Mouse (Mus musculus) embryonic facial prominence, embryonic 14.5 days (tissue): ENCODE results near the gene Olfr1264. TPM values are rescaled to one million over a fixed set of nuclear protein-coding genes. Genes with fewer than 3 reads are reported as not detected.

Experiments
- polyA plus RNA-seq: library from polyadenylated mRNA; unstranded; fragments of >200 nt; fragmentation: Nextera tagmentation; extraction: Ambion mirVana; gene quantifications from 2 replicates; pipeline ENCODE4 v1.2.1, GENCODE M21; 2014

The Olfr1264 gene
- polyA plus RNA-seq, 1 experiment from 2014 or later = 0.40 TPM

Other genes starting within 250 kb of the Olfr1264 start
- not detected in 2 replicates for gene Olfr1254, start 232.0 kb downstream of the Olfr1264 start, polyA plus RNA-seq
- not detected in 2 replicates for gene Olfr1255, start 213.5 kb downstream of the Olfr1264 start, polyA plus RNA-seq
- not detected in 2 replicates for gene Olfr1256, start 184.0 kb downstream of the Olfr1264 start, polyA plus RNA-seq
- gene Olfr48, start 177.4 kb downstream of the Olfr1264 start, polyA plus RNA-seq = not detected in 2 replicates
- gene Olfr1257, start 147.1 kb downstream of the Olfr1264 start, polyA plus RNA-seq = not detected in 2 replicates
- gene Olfr1258, start 98.3 kb downstream of the Olfr1264 start, polyA plus RNA-seq = 0.03 and 0.14 TPM in 2 replicates
- not detected in 2 replicates for gene Olfr1259, start 76.9 kb downstream of the Olfr1264 start, polyA plus RNA-seq
- 0.10 and 0.33 TPM in 2 replicates for gene Olfr1260, start 51.2 kb downstream of the Olfr1264 start, polyA plus RNA-seq
- gene Olfr1261, start 34.4 kb downstream of the Olfr1264 start, polyA plus RNA-seq = not detected in 2 replicates
- not detected in 2 replicates for gene Olfr1262, start 25.4 kb downstream of the Olfr1264 start, polyA plus RNA-seq
- gene Olfr1263, start 13.4 kb downstream of the Olfr1264 start, polyA plus RNA-seq = not detected in 2 replicates
- not detected in 2 replicates for gene Olfr1265, start 9.8 kb upstream of the Olfr1264 start, polyA plus RNA-seq
- 0.08 TPM in 1 of 2 replicates, not detected in the other for gene Olfr140, start 38.0 kb upstream of the Olfr1264 start, polyA plus RNA-seq
- gene Olfr1269, start 95.8 kb upstream of the Olfr1264 start, polyA plus RNA-seq = not detected in 2 replicates
- gene Olfr32, start 116.7 kb upstream of the Olfr1264 start, polyA plus RNA-seq = 0.20 and 0.45 TPM in 2 replicates
- gene Olfr1270, start 127.5 kb upstream of the Olfr1264 start, polyA plus RNA-seq = 0.07 TPM in 2 replicates
- not detected in 2 replicates for gene Olfr1506, start 198.9 kb upstream of the Olfr1264 start, polyA plus RNA-seq
- gene Olfr142, start 232.0 kb upstream of the Olfr1264 start, polyA plus RNA-seq = 0.11 and 0.22 TPM in 2 replicates
- 0.05 and 0.13 TPM in 2 replicates for gene Olfr1271, start 245.5 kb upstream of the Olfr1264 start, polyA plus RNA-seq